Mouse (Mus musculus) megakaryocyte, embryonic 14.5 days (primary cell): ENCODE measurements at regions not wholly inside any gene's neighbourhood (a gene's known extent, or its start where the extent isn't known, plus 50 kb on each side); places are given as distances from the start of the nearest gene placed in this dataset.

ENCODE experiments used
- H3K27me3 ChIP-seq: replicated peaks from 2 replicates; pipeline ENCODE3; 2012; ENCODE audit warnings: inconsistent platforms
- H3K36me3 ChIP-seq: replicated peaks from 2 replicates; pipeline ENCODE3; 2012; ENCODE audit warnings: low read length, inconsistent platforms, mixed read lengths
- H3K4me1 ChIP-seq: 2 replicates; pipeline ENCODE4 v1.6.1; 2012; ENCODE audit warnings: inconsistent platforms
- H3K4me3 ChIP-seq: replicated peaks from 2 replicates; pipeline ENCODE3; 2012; ENCODE audit warnings: moderate library complexity, mild to moderate bottlenecking, inconsistent platforms
- H3K9me3 ChIP-seq: 2 replicates; pipeline ENCODE4 v1.6.1; 2012; ENCODE audit warnings: inconsistent platforms
- FLI1 ChIP-seq: IDR thresholded peaks from 2 replicates; pipeline ENCODE4 v1.6.1; 2012; ENCODE audit warnings: low read length, inconsistent platforms, mixed read lengths
- GATA1 ChIP-seq: IDR thresholded peaks from 3 replicates; pipeline ENCODE4 v1.6.1; 2012; ENCODE audit warnings: mixed read lengths, low read length, inconsistent platforms, borderline replicate concordance

DNA sequence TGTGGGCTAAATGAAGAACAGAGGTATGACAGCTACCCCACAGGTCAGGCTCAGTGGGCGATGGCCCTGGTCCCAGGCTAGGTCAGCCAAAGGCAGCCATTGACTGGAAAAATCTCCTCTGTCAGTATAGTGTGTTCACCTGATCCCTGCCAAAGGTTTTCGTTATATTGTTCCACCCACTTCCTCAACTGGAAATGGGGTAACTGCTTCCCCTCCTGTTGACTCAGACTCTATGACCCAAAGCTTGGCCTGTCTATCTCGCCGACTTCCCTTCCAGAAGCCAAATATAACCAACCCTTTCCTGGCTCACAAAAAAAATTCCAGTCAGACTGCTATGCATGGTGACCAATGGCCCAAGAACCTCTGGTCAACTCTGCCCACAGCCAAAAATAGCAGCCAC is 437.0 kb upstream of the Smim15 start:
- Histone ChIP-seq H3K4me3 (peak overlapping the region; percentile 76), H3K27me3 (no peaks in the 10 kb centered on the region), H3K9me3 (peaks cover 5% of the 10 kb centered on the region), H3K36me3 (peaks cover 7% of the 10 kb centered on the region), H3K4me1 (peaks cover 65% of the 10 kb centered on the region)
- TF ChIP-seq GATA1 (peak; percentile 56; the same call in 1 of the 3 replicates), FLI1 (no peak)

- Histone ChIP-seq H3K4me1 (peaks cover 78% of the 10 kb centered on the region), H3K4me3 (no peak overlapping the region), H3K27me3 (no peaks in the 10 kb centered on the region), H3K9me3 (peaks cover 5% of the 10 kb centered on the region), H3K36me3 (peaks cover 7% of the 10 kb centered on the region)
- no peak for TF ChIP-seq GATA1
- no peak for TF ChIP-seq FLI1
Observed at GRCm38 (mm10) chr13:107602149-107602548, 442.1 kb upstream of the Smim15 start.

- peak overlapping the region; percentile 72 for H3K4me3 ChIP-seq
Observed at GRCm38 (mm10) chr13:107601132-107601439, 443.2 kb upstream of the Smim15 start.

DNA sequence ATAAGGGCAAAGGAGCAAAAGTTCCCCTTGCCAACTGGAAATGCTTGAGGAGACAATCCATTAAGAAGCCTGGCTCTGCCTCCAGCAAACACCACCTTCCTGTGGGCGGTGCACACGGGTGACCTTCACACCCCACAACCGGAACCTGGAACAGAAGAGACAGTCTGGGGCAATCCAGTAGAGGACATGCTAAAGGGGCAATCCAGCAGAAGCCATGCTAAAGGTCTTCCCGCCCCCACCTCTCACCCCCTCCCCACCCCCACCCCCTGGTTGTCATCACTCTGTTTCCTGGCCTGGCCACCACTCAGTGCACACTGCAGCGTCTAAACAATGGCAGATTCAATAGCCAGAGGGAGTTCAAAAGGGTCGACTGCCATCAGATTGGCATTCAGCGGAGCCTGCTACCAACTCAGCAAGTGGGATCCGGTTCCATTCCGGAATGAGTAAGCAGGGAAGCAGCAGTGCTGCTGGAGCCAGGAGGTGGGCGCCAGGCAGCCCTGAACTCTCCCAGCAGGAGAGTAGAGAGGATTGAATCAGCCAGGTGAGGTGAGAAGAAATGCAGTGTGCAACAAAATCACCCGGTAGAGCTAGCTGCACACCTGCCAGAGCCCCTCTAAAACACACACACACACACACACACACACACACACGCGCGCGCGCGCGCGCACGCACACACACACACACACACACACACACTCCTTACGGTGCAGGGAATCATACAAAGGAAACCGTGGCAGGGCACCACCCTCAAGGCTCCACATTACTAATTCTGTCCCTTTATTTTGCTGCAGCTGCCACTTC is 443.7 kb upstream of the Smim15 start:
- TF ChIP-seq GATA1 (no peak), FLI1 (no peak)
- no peaks in the 10 kb centered on the region for H3K27me3 ChIP-seq
- peaks cover 72% of the 10 kb centered on the region for H3K4me1 ChIP-seq
- peaks cover 7% of the 10 kb centered on the region for H3K36me3 ChIP-seq
- peaks cover 5% of the 10 kb centered on the region for H3K9me3 ChIP-seq
- H3K4me3 ChIP-seq = peak overlapping the region; percentile 72

More at GRCm38 (mm10) chr13:107601132-107601439, 443.2 kb upstream of the Smim15 start:
- H3K27me3 ChIP-seq = no peaks in the 10 kb centered on the region
- peaks cover 7% of the 10 kb centered on the region for H3K36me3 ChIP-seq
- TF ChIP-seq FLI1 (no peak), GATA1 (no peak)
- peaks cover 72% of the 10 kb centered on the region for H3K4me1 ChIP-seq
- H3K9me3 ChIP-seq = peaks cover 5% of the 10 kb centered on the region

DNA sequence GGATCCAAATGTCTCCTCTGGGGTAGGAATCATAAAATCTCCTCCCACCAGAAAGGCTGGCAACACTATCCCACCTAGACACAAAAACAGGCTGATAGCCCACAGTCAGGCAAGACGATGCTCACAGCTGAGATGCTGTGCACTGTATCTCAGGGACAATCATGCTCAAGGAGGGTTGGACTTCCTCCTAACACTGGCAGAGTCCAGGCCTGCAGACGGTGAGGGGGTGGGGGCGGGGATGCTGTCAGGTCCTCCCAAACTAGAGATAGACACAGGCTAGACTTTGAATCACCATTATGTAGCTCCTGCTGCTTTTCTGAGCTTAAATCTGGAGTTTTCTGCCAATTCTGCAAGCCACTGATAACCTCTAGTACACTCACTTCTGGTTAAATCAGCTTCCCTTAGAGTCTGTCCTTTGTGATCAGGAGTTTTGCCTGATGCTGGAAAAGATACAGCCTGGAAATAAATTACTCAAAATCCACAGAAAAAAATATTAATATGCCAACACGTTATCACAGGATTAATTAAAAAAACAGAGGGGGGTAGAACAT is 445.1 kb upstream of the Smim15 start:
- H3K4me3 ChIP-seq = peak overlapping the region; percentile 65
- TF ChIP-seq GATA1 (no peak), FLI1 (no peak)
- H3K4me1 ChIP-seq = peaks cover 72% of the 10 kb centered on the region
- H3K36me3 ChIP-seq = peaks cover 7% of the 10 kb centered on the region
- H3K9me3 ChIP-seq = peaks cover 5% of the 10 kb centered on the region
- no peaks in the 10 kb centered on the region for H3K27me3 ChIP-seq

DNA sequence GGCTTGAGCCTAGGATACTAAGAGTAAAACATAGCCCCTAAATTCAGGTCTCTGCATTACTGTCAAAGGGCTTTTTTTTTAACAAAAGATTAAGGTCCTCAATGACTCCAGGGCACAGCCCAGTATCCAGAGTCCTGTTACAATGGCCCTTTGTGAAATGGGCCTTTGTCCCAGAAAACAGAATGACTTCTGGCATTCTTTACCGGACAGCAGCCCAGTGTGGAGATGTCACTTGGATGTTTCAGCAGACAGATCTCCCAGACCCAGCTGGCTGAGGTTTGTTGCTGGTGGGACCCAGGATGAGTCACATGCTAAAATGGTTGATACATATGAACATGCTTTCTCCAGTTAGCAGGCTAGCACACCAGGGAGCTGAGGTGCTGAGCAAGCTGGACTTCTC is 445.9 kb upstream of the Smim15 start:
- no peak for TF ChIP-seq FLI1
- no peak for TF ChIP-seq GATA1
- peaks cover under 1% of the 10 kb centered on the region for H3K36me3 ChIP-seq
- no peaks in the 10 kb centered on the region for H3K27me3 ChIP-seq
- H3K9me3 ChIP-seq = peaks cover under 1% of the 10 kb centered on the region
- peaks cover 77% of the 10 kb centered on the region for H3K4me1 ChIP-seq
- no peak overlapping the region for H3K4me3 ChIP-seq

DNA sequence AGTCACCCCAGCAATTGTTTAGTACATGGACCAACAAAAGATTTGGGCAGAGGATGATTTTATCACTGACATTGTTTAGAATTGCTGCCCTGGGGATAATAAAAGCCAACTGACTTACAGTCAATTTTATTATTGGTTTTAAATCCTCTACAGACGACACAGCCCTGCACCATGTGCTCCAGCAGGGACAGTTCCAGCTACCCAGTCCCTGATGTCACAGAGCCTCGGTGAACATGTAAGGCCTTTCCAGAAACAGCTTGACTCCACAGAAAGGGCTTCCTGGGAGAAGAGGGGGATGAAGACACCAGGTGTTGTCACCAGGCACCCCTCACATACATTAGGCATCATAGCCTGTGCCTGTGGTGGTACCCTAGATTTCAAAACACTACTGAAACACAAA is 447.0 kb upstream of the Smim15 start:
- TF ChIP-seq GATA1 = no peak
- no peaks in the 10 kb centered on the region for H3K27me3 ChIP-seq
- H3K9me3 ChIP-seq = no peaks in the 10 kb centered on the region
- H3K4me3 ChIP-seq = no peak overlapping the region
- no peaks in the 10 kb centered on the region for H3K36me3 ChIP-seq
- H3K4me1 ChIP-seq = peaks cover 76% of the 10 kb centered on the region

DNA sequence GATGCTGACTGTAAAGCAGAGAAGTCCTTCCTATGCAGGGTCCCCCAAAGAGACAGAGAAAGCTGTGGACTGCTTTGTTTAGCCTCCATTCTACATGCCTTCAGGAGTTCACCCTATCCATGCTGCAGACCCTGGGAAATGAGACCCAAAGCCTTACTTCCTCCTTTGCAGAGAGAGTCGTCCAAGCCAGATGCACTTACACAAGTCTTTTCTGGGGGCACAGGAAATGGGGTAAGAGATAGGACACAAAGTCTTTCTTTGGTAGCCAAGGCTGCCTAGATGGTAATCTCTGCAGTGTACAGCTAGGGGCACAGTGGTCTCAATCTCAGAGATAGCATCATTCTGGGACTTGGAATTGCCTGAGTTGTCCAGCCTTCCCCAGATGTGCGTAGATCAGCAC is 448.1 kb upstream of the Smim15 start:
- Histone ChIP-seq H3K27me3 (no peaks in the 10 kb centered on the region), H3K4me3 (no peak overlapping the region), H3K36me3 (no peaks in the 10 kb centered on the region), H3K9me3 (no peaks in the 10 kb centered on the region), H3K4me1 (peaks cover 67% of the 10 kb centered on the region)
- no peak for TF ChIP-seq FLI1
- TF ChIP-seq GATA1 = no peak

GRCm38 (mm10) chr13:107588399-107589002 is 455.7 kb upstream of the Smim15 start:
- H3K36me3 ChIP-seq = no peaks in the 10 kb centered on the region
- TF ChIP-seq GATA1 = no peak
- TF ChIP-seq FLI1 = no peak
- H3K4me3 ChIP-seq = no peak overlapping the region
- H3K27me3 ChIP-seq = no peaks in the 10 kb centered on the region
- no peaks in the 10 kb centered on the region for H3K9me3 ChIP-seq
- H3K4me1 ChIP-seq = peaks cover 17% of the 10 kb centered on the region; the same call in 1 of the 2 replicates

- Histone ChIP-seq H3K27me3 (no peaks in the 10 kb centered on the region), H3K36me3 (no peaks in the 10 kb centered on the region), H3K4me1 (peaks cover 13% of the 10 kb centered on the region; the same call in 1 of the 2 replicates), H3K9me3 (no peaks in the 10 kb centered on the region), H3K4me3 (no peak overlapping the region)
- TF ChIP-seq FLI1 (no peak), GATA1 (no peak)
Observed at GRCm38 (mm10) chr13:107587678-107588077, 456.6 kb upstream of the Smim15 start.
